Mouse (Mus musculus) thymus, adult 18-20 months (tissue): ENCODE measurements around the gene Slc4a1.
A peak's percentile ranks its signal among the peaks of the same experiment; 100 is the strongest.

Experiments
- DNase-seq, 2 experiments: peaks; one replicate each; pipeline ENCODE4 v3.0.0; 2022; ENCODE audit warnings: mixed read lengths in 2 of 2

The Slc4a1 gene

GRCm38 (mm10) chr11:102349189-102349954, 16.6 kb downstream of the Slc4a1 start:
- no peak for DNase-seq

GRCm38 (mm10) chr11:102348771-102349170, 17.2 kb downstream of the Slc4a1 start:
- DNase-seq = no peak

DNA sequence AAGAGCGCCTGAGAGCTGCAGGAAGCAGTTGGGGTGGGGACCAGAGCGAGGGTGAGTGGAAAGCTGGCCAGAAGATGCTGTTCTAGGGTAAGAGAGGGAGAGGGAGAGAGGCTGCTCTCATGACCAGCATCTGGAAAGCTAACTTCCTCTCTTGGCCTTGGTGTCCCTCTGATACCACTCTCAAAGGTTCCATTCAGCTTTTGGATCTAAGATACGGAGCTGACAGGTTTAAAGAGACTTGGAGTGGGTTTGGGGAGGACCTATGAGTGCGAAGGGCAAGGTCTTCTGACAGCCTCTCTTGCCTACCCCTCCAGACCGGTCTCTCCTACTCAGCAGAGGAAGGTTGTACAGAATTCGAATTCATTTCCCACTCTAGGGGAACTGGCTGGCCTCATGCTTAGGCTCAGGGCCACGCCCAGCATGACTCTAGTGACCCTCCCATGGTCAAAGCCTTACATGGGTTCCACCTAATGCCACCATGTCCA, 17.9 kb downstream of the Slc4a1 start:
- no peak for DNase-seq

DNA sequence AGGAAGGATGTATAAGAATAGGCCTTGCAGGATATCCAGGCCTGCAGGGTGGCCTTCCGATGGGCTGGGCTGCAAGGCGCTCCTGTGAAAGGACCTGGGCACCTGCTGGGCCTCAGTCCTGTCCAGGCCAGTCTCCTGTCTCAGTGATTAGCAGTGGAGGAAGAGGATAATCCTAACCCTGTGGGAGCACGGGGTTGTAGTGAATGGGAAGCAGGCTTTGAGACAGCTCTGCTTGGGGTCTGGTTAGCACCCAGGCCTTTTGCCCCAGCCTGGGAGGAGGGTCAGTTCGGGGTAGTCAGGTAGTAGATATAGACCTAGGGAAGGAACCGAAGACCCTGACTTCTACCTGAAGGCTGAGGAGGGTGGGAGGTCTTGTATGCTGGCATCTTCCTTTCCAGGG, 18.3 kb downstream of the Slc4a1 start:
- no peak for DNase-seq

DNA sequence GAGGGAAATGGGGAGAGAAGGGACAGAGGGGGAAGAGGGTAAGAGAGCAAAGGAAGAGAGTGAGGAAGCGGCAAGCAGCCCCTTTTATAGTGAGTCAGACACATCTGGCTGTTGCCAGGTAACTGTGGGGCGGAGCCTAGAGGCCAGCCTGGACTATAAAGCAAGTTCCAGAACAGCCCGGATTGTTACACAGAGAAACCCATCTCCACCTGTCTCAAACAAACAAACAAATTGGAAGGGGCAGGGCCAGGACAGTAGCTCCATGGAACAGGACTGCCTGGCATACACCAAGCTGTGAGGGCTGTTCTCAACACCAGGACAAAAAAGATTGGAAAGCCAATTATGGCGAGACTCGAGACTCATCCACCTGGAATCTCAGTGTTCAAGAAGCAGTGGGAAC, 19.1 kb downstream of the Slc4a1 start:
- no peak for DNase-seq

GRCm38 (mm10) chr11:102344458-102344857, 21.5 kb downstream of the Slc4a1 start:
- no peak for DNase-seq

GRCm38 (mm10) chr11:102342742-102343141, 23.3 kb downstream of the Slc4a1 start:
- no peak for DNase-seq

GRCm38 (mm10) chr11:102341101-102341500, 24.9 kb downstream of the Slc4a1 start:
- no peak for DNase-seq

- no peak for DNase-seq
Measured at GRCm38 (mm10) chr11:102339624-102340023, 26.4 kb downstream of the Slc4a1 start.

DNA sequence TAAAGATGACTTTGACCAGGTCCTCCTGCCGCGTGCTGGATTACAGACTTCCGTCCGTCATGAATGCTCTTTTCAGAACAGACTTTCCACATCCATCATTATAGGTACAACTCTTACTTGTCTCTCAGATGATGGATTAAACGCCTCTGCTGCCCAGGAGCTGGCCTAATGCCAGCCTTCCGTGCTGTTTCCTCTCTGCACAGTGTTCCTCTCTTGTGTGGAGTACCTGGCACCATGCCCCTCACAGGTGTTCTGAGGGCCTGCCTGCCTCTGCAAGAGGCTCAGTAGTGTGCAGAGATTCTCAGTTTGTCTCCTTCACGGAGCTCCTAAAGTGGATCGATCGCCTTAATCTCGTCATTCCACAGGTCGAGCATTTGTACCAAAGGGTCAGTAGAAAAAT, 26.8 kb downstream of the Slc4a1 start:
- DNase-seq = no peak

DNA sequence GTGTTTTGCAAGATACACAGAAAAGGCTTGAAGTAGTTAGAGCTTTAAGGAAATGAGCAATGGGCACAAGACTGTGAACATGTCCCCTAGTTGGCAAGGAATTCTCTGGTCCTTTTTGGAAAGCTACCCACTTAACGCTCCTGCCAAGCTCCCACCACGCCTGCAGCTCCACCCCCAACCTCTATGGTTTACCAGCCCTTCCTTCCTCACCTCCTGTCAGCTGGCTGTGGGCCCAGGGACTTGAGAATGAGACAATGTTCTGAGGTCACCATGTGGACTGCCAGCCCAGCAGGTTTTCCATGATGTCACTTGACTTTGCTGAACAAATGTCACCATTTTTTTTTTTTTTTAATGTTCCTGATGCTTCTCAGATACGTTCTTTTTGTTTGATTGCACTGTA, 27.4 kb downstream of the Slc4a1 start:
- peak in 1 of 2 experiments; percentile 26 for DNase-seq

- no peak for DNase-seq
Measured at GRCm38 (mm10) chr11:102337921-102338320, 28.1 kb downstream of the Slc4a1 start.

DNA sequence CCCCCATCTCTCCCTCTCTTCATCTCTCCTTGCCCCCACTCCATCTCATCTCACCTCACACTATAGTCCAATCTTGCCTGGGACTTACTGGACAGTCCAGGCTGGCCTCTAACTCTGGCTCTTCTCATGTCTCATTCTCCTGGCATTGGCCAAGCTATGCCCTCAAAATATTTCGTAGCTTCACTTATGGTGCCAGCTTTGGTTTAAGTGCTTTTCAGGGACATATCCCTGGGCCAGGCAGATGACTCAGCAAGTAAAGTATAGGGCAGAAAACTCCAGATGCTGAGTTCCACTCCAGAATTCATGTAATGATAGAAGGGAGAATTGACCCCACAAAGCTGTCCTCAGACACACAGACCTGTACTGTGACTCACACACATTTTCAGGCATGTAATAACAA, 29.8 kb downstream of the Slc4a1 start:
- DNase-seq = no peak

DNA sequence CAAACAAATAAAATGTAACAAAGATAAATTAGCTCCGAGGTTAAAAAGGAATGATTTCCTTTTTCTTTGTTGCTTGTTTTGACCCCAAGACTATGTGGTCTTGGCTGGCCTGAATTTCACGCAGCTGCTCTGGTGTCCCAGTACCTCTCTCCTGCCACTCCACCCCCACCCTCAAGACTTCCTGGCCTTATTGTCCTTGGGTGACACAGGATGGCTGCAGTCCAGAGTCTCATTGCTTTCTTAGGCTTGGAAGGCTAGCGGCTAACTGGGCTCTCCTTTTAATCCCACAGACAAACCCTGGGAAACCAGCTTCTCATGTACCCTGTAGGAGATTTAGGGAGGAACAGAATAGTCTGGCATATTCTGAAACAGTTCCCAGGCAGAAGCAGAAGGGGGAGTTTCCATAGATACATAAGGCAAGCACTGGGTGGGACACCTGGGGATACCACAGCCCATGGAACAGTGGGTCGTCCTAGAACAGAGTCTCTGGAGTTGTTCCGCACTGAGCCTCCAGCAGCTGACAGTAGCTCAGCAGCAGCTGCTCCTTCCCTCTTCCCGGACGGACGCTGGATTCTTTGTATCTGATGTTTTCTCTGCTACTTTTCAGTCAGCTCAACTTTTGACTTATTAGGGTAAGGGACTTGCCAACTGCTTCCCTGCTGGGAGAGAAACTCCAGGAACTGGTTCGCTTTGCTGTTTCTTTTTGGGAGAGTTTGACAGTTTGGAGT, 30.9 kb downstream of the Slc4a1 start:
- DNase-seq = no peak

- DNase-seq = no peak
Measured at GRCm38 (mm10) chr11:102334010-102334409, 32.0 kb downstream of the Slc4a1 start.

- DNase-seq = no peak
Measured at GRCm38 (mm10) chr11:102333061-102333460, 32.9 kb downstream of the Slc4a1 start.

- no peak for DNase-seq
Measured at GRCm38 (mm10) chr11:102331806-102332205, 34.2 kb downstream of the Slc4a1 start.

DNA sequence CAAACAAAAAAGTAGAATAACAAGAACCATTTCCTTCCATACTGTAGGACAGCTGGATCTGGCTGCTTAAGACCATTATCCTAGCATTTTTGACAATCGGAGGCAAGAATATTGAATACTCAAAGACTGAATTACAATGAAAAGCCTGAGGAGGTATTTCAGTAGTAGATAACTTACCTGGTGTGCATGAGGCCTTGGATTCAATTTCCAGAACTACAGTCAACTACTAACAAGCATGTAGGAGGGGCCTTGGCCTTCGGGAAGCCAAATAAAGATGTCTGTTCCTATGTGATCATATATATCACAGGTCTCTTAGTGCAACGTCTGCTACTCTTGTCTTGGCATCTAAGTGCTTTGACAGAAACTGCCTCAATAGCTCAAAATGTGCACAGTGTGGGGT, 36.0 kb downstream of the Slc4a1 start:
- DNase-seq = no peak

- DNase-seq = no peak
Measured at GRCm38 (mm10) chr11:102329518-102329917, 36.5 kb downstream of the Slc4a1 start.

DNA sequence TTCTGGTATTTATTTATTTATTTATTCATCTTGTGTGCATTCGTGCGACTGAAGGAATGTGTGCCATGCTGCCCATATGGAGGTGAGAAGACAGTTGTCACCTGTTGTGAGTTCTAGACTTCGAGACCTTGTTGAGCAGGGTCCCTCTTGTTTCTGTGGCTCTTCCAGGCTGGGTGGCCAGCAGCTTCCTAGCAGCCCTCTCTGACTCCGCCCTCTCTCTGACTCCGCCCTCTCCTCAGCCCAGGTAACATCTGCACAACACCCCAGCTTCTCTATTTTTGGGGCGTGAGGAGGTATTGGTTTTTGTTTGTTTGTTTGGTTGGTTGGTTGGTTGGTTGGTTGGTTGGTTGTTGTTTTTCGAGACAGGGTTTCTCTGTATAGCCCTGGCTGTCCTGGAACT, 38.2 kb downstream of the Slc4a1 start:
- no peak for DNase-seq

DNA sequence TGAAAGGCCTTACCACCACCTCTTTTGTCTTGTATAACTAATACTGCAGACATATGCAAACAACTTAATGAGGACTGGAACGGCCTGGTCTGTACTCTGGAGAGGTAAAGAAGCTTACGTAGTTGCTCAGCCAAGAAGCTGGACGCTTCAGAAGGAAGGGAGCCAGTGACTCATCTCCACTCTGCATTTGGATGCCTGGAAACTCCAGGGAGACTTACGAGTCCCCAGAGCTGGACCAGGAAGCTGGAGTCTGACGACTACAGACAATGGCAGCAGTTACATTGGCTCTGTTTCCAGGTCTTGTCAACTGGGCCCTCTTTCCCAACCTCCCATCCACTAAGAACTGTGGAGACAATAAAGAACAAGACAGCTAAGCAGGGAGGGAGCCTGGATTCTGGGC, 38.8 kb downstream of the Slc4a1 start:
- DNase-seq = no peak

- DNase-seq = no peak
Measured at GRCm38 (mm10) chr11:102323516-102323915, 42.5 kb downstream of the Slc4a1 start.

GRCm38 (mm10) chr11:102321931-102322330, 44.1 kb downstream of the Slc4a1 start:
- no peak for DNase-seq

GRCm38 (mm10) chr11:102320686-102321005, 45.4 kb downstream of the Slc4a1 start:
- DNase-seq = peak in 1 of 2 experiments; percentile 32
